Mouse (Mus musculus) brown adipose tissue, adult 24 weeks (tissue): ENCODE measurements around the gene Lce3c. TPM values are rescaled to one million over a fixed set of nuclear protein-coding genes. Genes with fewer than 3 reads are reported as not detected.

Experiments
- H3K27ac ChIP-seq: fragments of 200-500 bp; replicated peaks from 2 replicates; pipeline ENCODE4 v1.5.1; 2012; ENCODE audit warnings: low read depth, mild to moderate bottlenecking, low read length
- H3K4me1 ChIP-seq: fragments of 200-500 bp; 2 replicates; pipeline ENCODE4 v1.6.1; 2012; ENCODE audit warnings: low read length, mixed read lengths; ENCODE audit not compliant: control insufficient read depth, insufficient read depth, insufficient read length
- H3K4me3 ChIP-seq: fragments of 200-500 bp; 2 replicates; pipeline ENCODE4 v1.5.1; 2012; ENCODE audit warnings: low read depth, mild to moderate bottlenecking, low read length, moderate library complexity; ENCODE audit not compliant: insufficient read depth
- polyA plus RNA-seq: library from polyadenylated mRNA; stranded (reverse); fragments of >200 nt; gene quantifications from 2 replicates; pipeline ENCODE4 v1.2.4, GENCODE M21; 2012; ENCODE audit not compliant: missing spikeins, insufficient read depth, insufficient read length

The Lce3c gene
- polyA plus RNA-seq = not detected in 2 replicates

GRCm38 (mm10) chr3:92944186-92944585 is at the start of gene Lce3c:
TSS of gene Lce3c (plus strand) at chr3:92944486.
- no peak within 1 kb of the TSS for H3K4me3 ChIP-seq
- no peak within 1 kb of the TSS for H3K27ac ChIP-seq
- no peaks in the 10 kb centered on the region for H3K4me1 ChIP-seq

DNA sequence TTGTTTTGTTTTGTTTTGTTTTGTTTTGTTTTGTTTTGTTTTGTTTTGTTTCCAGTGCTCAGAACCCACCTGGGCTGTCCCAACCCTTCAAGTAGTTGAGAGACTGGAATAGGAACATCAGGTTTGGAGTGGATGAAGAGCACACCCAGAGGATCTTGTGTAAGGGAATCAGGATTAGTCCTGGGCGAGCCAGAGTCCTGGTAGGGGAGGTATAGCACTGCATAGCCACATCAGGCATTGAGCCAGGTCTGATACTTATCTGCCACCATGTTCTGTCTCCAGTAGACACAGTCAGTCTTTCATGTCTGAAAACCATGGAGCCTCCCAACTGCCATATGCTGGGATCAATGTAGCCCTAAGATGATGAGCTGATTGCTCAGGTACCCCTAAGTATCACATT is 49.8 kb upstream of the Lce3c start:
- no peak overlapping the region for H3K4me3 ChIP-seq
- H3K4me1 ChIP-seq = no peaks in the 10 kb centered on the region
- H3K27ac ChIP-seq = no peak overlapping the region

DNA sequence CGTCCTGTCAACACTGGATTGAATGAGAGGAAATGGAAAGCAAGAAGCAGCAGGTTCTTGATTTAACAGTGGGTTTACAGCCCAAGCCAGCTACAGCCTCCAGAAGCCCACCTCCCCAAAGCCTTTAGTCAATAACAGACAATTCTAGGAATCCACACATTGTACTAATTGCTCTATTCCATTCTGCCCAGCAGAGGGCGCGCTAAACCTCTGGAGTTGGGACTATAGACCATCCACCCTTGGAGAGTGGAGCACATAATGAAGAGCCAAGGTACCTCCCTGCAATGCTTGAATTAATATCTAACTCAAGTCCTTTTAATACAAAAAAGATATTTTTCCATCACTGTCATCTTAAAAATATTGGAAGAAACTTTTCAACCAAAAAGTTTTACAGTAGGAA is 41.3 kb upstream of the Lce3c start:
- H3K4me1 ChIP-seq = no peaks in the 10 kb centered on the region
- no peak overlapping the region for H3K27ac ChIP-seq
- H3K4me3 ChIP-seq = no peak overlapping the region

- no peak overlapping the region for H3K4me3 ChIP-seq
- H3K27ac ChIP-seq = no peak overlapping the region
- no peaks in the 10 kb centered on the region for H3K4me1 ChIP-seq
These were observed 40.6 kb upstream of the Lce3c start for GRCm38 (mm10) chr3:92903640-92904039.

- Histone ChIP-seq H3K27ac (no peak overlapping the region), H3K4me3 (no peak overlapping the region), H3K4me1 (no peaks in the 10 kb centered on the region)
These were observed 39.1 kb upstream of the Lce3c start for GRCm38 (mm10) chr3:92905182-92905581.

GRCm38 (mm10) chr3:92907571-92907970 is 36.7 kb upstream of the Lce3c start:
- H3K4me1 ChIP-seq = no peaks in the 10 kb centered on the region
- H3K27ac ChIP-seq = no peak overlapping the region
- no peak overlapping the region for H3K4me3 ChIP-seq

DNA sequence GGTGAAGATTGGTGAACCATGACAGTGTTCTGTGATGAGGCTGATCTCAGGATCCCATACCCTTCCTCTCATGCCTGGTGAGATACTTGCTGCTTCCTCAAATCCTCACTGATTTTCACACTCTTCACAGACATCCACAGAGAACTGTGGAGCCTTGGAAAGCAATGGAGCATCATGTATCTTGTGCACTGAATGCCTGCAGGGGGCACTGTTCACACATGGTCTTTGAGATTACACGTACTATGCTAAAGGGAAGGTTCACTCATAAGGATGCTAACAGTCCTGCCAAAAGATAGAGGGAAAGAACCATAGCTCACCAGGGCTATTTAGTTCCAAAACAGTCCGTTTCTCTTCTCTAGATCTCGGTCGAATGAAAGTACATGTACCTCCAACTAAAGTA is 23.9 kb upstream of the Lce3c start:
- Histone ChIP-seq H3K4me1 (no peaks in the 10 kb centered on the region), H3K27ac (no peak overlapping the region), H3K4me3 (no peak overlapping the region)

DNA sequence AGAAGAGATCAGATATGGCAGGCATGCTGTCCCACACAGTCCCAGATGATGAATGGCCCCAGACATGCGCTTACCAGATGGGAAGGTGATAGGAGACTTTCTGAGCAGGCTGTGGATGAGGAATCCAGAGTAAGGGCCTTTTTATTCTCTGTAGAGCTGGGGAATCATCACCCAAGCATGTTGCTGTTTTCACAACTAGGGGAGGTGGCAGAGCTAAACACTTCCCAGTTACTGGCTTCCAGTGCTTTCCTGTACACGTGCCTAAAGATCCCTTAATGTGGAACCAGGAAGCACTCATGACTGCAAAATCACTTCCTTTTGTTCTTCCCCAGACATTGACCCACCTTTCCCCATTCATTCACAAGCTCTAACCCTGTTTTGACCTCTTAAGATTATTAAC is 18.2 kb upstream of the Lce3c start, which contains the start of gene Lce3a:
TSS of gene Lce3a (minus strand) at position 101 of the 400 bp plus-strand sequence.
- H3K4me3 ChIP-seq = no peak within 1 kb of the TSS
- no peak within 1 kb of the TSS for H3K27ac ChIP-seq
- H3K4me1 ChIP-seq = no peaks in the 10 kb centered on the region

GRCm38 (mm10) chr3:92932679-92933078 is 11.6 kb upstream of the Lce3c start, which contains the start of gene Lce3b:
TSS of gene Lce3b (plus strand) at chr3:92932979.
- Histone ChIP-seq H3K4me3 (no peak within 1 kb of the TSS), H3K27ac (no peak within 1 kb of the TSS), H3K4me1 (no peaks in the 10 kb centered on the region)

- H3K4me3 ChIP-seq = no peak within 1 kb of the TSS
- H3K27ac ChIP-seq = no peak within 1 kb of the TSS
- H3K4me1 ChIP-seq = no peaks in the 10 kb centered on the region
These were observed 12.8 kb downstream of the Lce3c start, which contains the start of gene Lce3d for GRCm38 (mm10) chr3:92957090-92957489. TSS of gene Lce3d (plus strand) at chr3:92957390.

- no peaks in the 10 kb centered on the region for H3K4me1 ChIP-seq
- H3K4me3 ChIP-seq = no peak within 1 kb of the TSS
- H3K27ac ChIP-seq = no peak within 1 kb of the TSS
These were observed 22.5 kb downstream of the Lce3c start, which contains the start of gene Lce3e for GRCm38 (mm10) chr3:92966761-92967160. TSS of gene Lce3e (plus strand) at chr3:92967061.

GRCm38 (mm10) chr3:92978484-92978883 is 34.2 kb downstream of the Lce3c start:
- Histone ChIP-seq H3K27ac (no peak overlapping the region), H3K4me1 (no peaks in the 10 kb centered on the region), H3K4me3 (no peak overlapping the region)

- Histone ChIP-seq H3K27ac (no peak within 1 kb of the TSS), H3K4me3 (no peak within 1 kb of the TSS), H3K4me1 (no peaks in the 10 kb centered on the region)
These were observed 47.6 kb downstream of the Lce3c start, which contains the start of gene Lce3f for GRCm38 (mm10) chr3:92991926-92992325. TSS of gene Lce3f (plus strand) at chr3:92992226.

Other genes starting within 250 kb of the Lce3c start
- not detected in 2 replicates for gene Lce1e, start 235.4 kb upstream of the Lce3c start, polyA plus RNA-seq
- not detected in 2 replicates for gene Lce1f, start 224.1 kb upstream of the Lce3c start, polyA plus RNA-seq
- gene Gm38119, start 205.4 kb upstream of the Lce3c start, polyA plus RNA-seq = not detected in 2 replicates
- not detected in 2 replicates for gene Lce1g, start 192.1 kb upstream of the Lce3c start, polyA plus RNA-seq
- not detected in 2 replicates for gene Lce1h, start 179.4 kb upstream of the Lce3c start, polyA plus RNA-seq
- gene Lce1i, start 165.6 kb upstream of the Lce3c start, polyA plus RNA-seq = not detected in 2 replicates
- not detected in 2 replicates for gene Lce1j, start 154.0 kb upstream of the Lce3c start, polyA plus RNA-seq
- gene Lce1k, start 136.6 kb upstream of the Lce3c start, polyA plus RNA-seq = not detected in 2 replicates
- gene Kprp, start 117.2 kb upstream of the Lce3c start, polyA plus RNA-seq = not detected in 2 replicates
- gene Lce1l, start 93.2 kb upstream of the Lce3c start, polyA plus RNA-seq = not detected in 2 replicates
- gene 2310050C09Rik, start 74.3 kb upstream of the Lce3c start, polyA plus RNA-seq = not detected in 2 replicates
- gene Lce3a, start 18.3 kb upstream of the Lce3c start, polyA plus RNA-seq = not detected in 2 replicates
- not detected in 2 replicates for gene Lce3b, start 11.5 kb upstream of the Lce3c start, polyA plus RNA-seq
- not detected in 2 replicates for gene Lce3d, start 12.9 kb downstream of the Lce3c start, polyA plus RNA-seq
- gene Lce3e, start 22.6 kb downstream of the Lce3c start, polyA plus RNA-seq = not detected in 2 replicates
- gene Lce3f, start 47.7 kb downstream of the Lce3c start, polyA plus RNA-seq = not detected in 2 replicates
- gene Crct1, start 71.2 kb downstream of the Lce3c start, polyA plus RNA-seq = not detected in 2 replicates
- 3.5 TPM in 1 of 2 replicates, not detected in the other for gene Lce1m, start 74.6 kb downstream of the Lce3c start, polyA plus RNA-seq
- not detected in 2 replicates for gene Gm4858, start 124.3 kb downstream of the Lce3c start, polyA plus RNA-seq
- not detected in 2 replicates for gene Crnn, start 200.3 kb downstream of the Lce3c start, polyA plus RNA-seq